Mouse (Mus musculus) gastrocnemius, adult 8-10 months (tissue): ENCODE results near the gene Six5. TPM values are rescaled to one million over a fixed set of nuclear protein-coding genes. Genes with fewer than 3 reads are reported as not detected.
A peak's percentile ranks its signal among the peaks of the same experiment; 100 is the strongest.

ENCODE experiments used
- DNase-seq, 2 experiments: peaks; one replicate each; pipeline ENCODE4 v3.0.0; 2022; ENCODE audit warnings: low spot score in 2 of 2
- total RNA-seq, 4 experiments: library from RNA; stranded (reverse); gene quantifications; 2 replicates each; pipeline ENCODE4 v1.2.4; 2022

Six5 gene
- total RNA-seq, 4 experiments from 2014 or later = 1.5 to 2.0 (median 1.7) TPM

GRCm38 (mm10) chr7:19075723-19076585, 18.4 kb upstream of the Six5 start, which contains the start of gene Dmwd:
Gene Dmwd (plus strand): TSS chr7:19076227.
- DNase-seq = peak; percentile 82 to 92

GRCm38 (mm10) chr7:19076586-19076991, 17.8 kb upstream of the Six5 start:
- DNase-seq = no peak

GRCm38 (mm10) chr7:19077761-19078160, 16.6 kb upstream of the Six5 start:
- no peak for DNase-seq

GRCm38 (mm10) chr7:19078732-19079131, 15.7 kb upstream of the Six5 start:
- no peak for DNase-seq

- DNase-seq = no peak
Measured at GRCm38 (mm10) chr7:19080451-19080950, 13.9 kb upstream of the Six5 start.

- DNase-seq = no peak
Measured at GRCm38 (mm10) chr7:19082171-19082570, 12.2 kb upstream of the Six5 start.

- DNase-seq = peak; percentile 86 to 93
Measured at GRCm38 (mm10) chr7:19083096-19083495, 11.3 kb upstream of the Six5 start.

- peak; percentile 39 to 54 for DNase-seq
Measured at GRCm38 (mm10) chr7:19083701-19084100, 10.7 kb upstream of the Six5 start, which contains the start of gene Dmpk. Gene Dmpk (plus strand): TSS chr7:19083849.

- DNase-seq = peak; percentile 69 to 81
Measured at GRCm38 (mm10) chr7:19084277-19084771, 10.1 kb upstream of the Six5 start.

- no peak for DNase-seq
Measured at GRCm38 (mm10) chr7:19084921-19085473, 9.4 kb upstream of the Six5 start.

- DNase-seq = no peak
Measured at GRCm38 (mm10) chr7:19085495-19085894, 8.9 kb upstream of the Six5 start.

GRCm38 (mm10) chr7:19086042-19086441, 8.4 kb upstream of the Six5 start:
- no peak for DNase-seq

- no peak for DNase-seq
Measured at GRCm38 (mm10) chr7:19086760-19087159, 7.6 kb upstream of the Six5 start.

GRCm38 (mm10) chr7:19088813-19089212, 5.6 kb upstream of the Six5 start:
- peak; percentile 50 to 71 for DNase-seq

GRCm38 (mm10) chr7:19091913-19092312, 2.5 kb upstream of the Six5 start:
- DNase-seq = no peak

- no peak for DNase-seq
Measured at GRCm38 (mm10) chr7:19092381-19093173, 1.8 kb upstream of the Six5 start.

- peak; percentile 84 to 85 for DNase-seq
Measured at GRCm38 (mm10) chr7:19093174-19093521, 1.2 kb upstream of the Six5 start.

- peak; percentile 86 to 91 for DNase-seq
Measured at GRCm38 (mm10) chr7:19093537-19094385, 633 bp upstream of the Six5 start.

GRCm38 (mm10) chr7:19094826-19095750, 694 bp downstream of the Six5 start:
- peak in 1 of 2 experiments; percentile 61 for DNase-seq

GRCm38 (mm10) chr7:19095751-19096110, 1.3 kb downstream of the Six5 start:
- DNase-seq = peak; percentile 37 to 64
